Mouse (Mus musculus) cortical plate, adult 2 months (tissue): ENCODE measurements around the gene Shmt2. TPM values are rescaled to one million over a fixed set of nuclear protein-coding genes. Genes with fewer than 3 reads are reported as not detected.

Experiments
- H3K27ac ChIP-seq: fragments of 200-500 bp; 2 replicates; pipeline ENCODE4 v1.5.1; 2012; ENCODE audit warnings: low read length, control low read depth, inconsistent platforms; ENCODE audit not compliant: insufficient read depth
- H3K4me1 ChIP-seq: fragments of 200-500 bp; 2 replicates; pipeline ENCODE4 v1.6.1; 2011; ENCODE audit warnings: low read length; ENCODE audit not compliant: control insufficient read depth, insufficient read depth
- H3K4me3 ChIP-seq: fragments of 200-500 bp; 2 replicates; pipeline ENCODE4 v1.5.1; 2011; ENCODE audit warnings: mild to moderate bottlenecking, low read length, control low read depth; ENCODE audit not compliant: insufficient read depth
- CTCF ChIP-seq: fragments of 200-500 bp; IDR thresholded peaks from 2 replicates; pipeline ENCODE4 v1.5.1; 2011; ENCODE audit warnings: mild to moderate bottlenecking, control low read depth, low read length; ENCODE audit not compliant: insufficient read depth; ENCODE audit errors: extremely low read depth
- POLR2A ChIP-seq: fragments of 200-500 bp; IDR thresholded peaks from 2 replicates; pipeline ENCODE4 v1.6.1; 2011; ENCODE audit warnings: mild to moderate bottlenecking, low read length, control low read depth; ENCODE audit not compliant: insufficient read depth; ENCODE audit errors: extremely low read depth
- polyA plus RNA-seq: library from polyadenylated mRNA; depleted of rRNA; stranded (reverse); fragments of >200 nt; gene quantifications from 2 replicates; pipeline ENCODE4 v1.2.3, GENCODE M21; 2012

The Shmt2 gene
- polyA plus RNA-seq, 1 experiment, result 39.7 TPM

DNA sequence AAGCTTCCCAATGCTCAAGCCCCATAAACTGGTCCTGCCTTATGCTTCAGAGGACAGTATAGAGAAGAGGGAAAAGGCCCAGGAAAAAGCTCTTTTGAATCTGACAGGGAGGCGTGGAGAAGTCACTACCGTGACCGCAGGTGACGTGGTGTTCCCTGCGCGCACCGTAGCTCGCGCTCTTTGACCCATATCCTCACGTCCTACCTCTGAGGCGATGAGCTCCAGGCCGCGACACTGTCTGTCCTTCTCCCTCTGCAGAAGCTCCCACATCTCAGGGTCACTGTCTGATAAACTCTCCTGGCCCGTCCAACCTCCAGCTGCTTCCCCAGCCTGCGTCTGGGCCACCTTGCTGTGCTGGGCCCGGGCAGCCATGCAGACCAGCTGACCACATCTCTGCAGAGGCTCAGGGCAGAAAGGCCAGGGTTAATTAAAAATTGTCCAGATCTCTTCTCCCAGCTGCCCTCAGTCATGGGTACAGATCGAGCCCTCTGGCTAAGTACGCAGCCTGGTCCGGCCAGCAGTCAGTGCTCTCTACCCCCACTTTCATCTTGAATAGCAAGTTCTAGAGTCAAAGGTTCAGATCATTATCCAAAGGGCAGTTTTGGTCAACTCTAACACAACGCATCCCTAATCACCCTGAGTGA is 1.4 kb downstream of the Shmt2 start:
- Histone ChIP-seq H3K4me3 (no peak overlapping the region), H3K4me1 (peaks cover 3% of the 10 kb centered on the region; the same call in 1 of the 2 replicates), H3K27ac (no peak overlapping the region)
- no peak for TF ChIP-seq POLR2A

- Histone ChIP-seq H3K4me3 (no peak overlapping the region), H3K27ac (no peak overlapping the region), H3K4me1 (peaks cover 3% of the 10 kb centered on the region; the same call in 1 of the 2 replicates)
- TF ChIP-seq CTCF (no peak), POLR2A (no peak)
These were observed 2.1 kb downstream of the Shmt2 start for GRCm38 (mm10) chr10:127519903-127520713.

GRCm38 (mm10) chr10:127519041-127519701 is 3.1 kb downstream of the Shmt2 start:
- H3K4me3 ChIP-seq, result no peak overlapping the region
- peaks cover 3% of the 10 kb centered on the region; the same call in 1 of the 2 replicates for H3K4me1 ChIP-seq
- no peak for TF ChIP-seq CTCF
- TF ChIP-seq POLR2A, result no peak

GRCm38 (mm10) chr10:127517941-127518340 is 4.3 kb downstream of the Shmt2 start:
- Histone ChIP-seq H3K27ac (no peak overlapping the region), H3K4me3 (no peak overlapping the region), H3K4me1 (peaks cover 3% of the 10 kb centered on the region; the same call in 1 of the 2 replicates)
- TF ChIP-seq CTCF, result no peak
- TF ChIP-seq POLR2A, result no peak

More at GRCm38 (mm10) chr10:127519041-127519701, 3.1 kb downstream of the Shmt2 start:
- H3K27ac ChIP-seq, result no peak overlapping the region

GRCm38 (mm10) chr10:127516576-127517260 is 5.5 kb downstream of the Shmt2 start:
- Histone ChIP-seq H3K4me3 (no peak overlapping the region), H3K4me1 (peaks cover 3% of the 10 kb centered on the region; the same call in 1 of the 2 replicates), H3K27ac (no peak overlapping the region)
- TF ChIP-seq POLR2A, result no peak
- TF ChIP-seq CTCF, result no peak

- Histone ChIP-seq H3K4me3 (no peak overlapping the region), H3K27ac (no peak overlapping the region), H3K4me1 (peaks cover 1% of the 10 kb centered on the region; the same call in 1 of the 2 replicates)
- TF ChIP-seq POLR2A (no peak), CTCF (no peak)
These were observed 6.2 kb downstream of the Shmt2 start for GRCm38 (mm10) chr10:127515983-127516459.

DNA sequence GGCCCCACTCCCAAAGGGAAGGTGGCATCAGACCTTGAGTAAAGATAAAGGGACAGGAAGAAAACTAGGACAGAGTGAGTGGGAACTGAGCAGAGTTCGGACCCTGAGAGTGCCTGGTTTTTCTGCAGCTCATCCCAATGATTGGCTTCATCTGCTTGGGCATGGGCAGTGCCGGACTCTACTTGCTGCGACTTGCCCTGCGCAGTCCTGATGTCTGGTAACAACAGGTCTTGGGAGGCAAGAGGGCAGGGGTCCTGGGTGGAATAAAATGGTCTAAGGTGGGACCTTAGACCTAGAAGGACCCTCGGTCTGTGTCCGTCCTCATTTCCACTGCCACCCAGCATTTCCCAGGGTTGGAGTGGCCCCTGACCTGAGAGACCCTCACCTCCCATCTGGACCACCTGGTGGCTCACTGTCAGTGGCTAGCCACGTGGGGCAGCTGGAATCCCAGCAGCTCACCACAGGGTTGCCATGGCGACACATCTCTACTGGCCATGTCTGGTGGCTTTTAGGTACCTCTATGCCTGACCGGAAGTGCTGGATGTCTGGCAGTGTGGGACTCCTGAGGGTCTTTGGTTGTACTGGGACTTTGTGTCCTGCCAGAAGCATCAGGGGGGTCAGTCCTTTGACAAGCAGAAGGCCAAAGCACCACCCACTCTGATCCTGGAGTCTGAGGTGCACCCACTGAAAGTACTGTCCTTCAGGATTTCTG is 6.8 kb downstream of the Shmt2 start:
- TF ChIP-seq POLR2A (no peak), CTCF (no peak)
- H3K27ac ChIP-seq, result no peak overlapping the region
- peaks cover 2% of the 10 kb centered on the region for H3K4me1 ChIP-seq
- H3K4me3 ChIP-seq, result no peak overlapping the region

- Histone ChIP-seq H3K4me3 (no peak within 1 kb of the TSS), H3K4me1 (peaks cover 6% of the 10 kb centered on the region), H3K27ac (no peak within 1 kb of the TSS)
- TF ChIP-seq CTCF (no peak), POLR2A (no peak)
These were observed 7.5 kb downstream of the Shmt2 start, which contains the start of gene Ndufa4l2 for GRCm38 (mm10) chr10:127514764-127515163. Ndufa4l2 (plus strand) TSS chr10:127514967.
